Mouse (Mus musculus): ENCODE measurements around the gene Dlk2.

- TF ChIP-seq POLR2A (IDR thresholded peaks at IDR 0.05; ENCODE audit: borderline replicate concordance, extremely low read depth, low read depth, low read length) (no peak), CTCF (IDR thresholded peaks at IDR 0.05; ENCODE audit: insufficient read depth, low read length) (no peak)
Observed at GRCm38 (mm10) chr17:46304184-46304583, 7.0 kb downstream of the Dlk2 start.
